Mouse (Mus musculus): ENCODE measurements around the gene Zdhhc25. TPM values are rescaled to one million over a fixed set of nuclear protein-coding genes. Genes with fewer than 3 reads are reported as not detected.

The Zdhhc25 gene
- polyA plus RNA-seq (2012; rRNA removed), result not detected in 2 replicates

DNA sequence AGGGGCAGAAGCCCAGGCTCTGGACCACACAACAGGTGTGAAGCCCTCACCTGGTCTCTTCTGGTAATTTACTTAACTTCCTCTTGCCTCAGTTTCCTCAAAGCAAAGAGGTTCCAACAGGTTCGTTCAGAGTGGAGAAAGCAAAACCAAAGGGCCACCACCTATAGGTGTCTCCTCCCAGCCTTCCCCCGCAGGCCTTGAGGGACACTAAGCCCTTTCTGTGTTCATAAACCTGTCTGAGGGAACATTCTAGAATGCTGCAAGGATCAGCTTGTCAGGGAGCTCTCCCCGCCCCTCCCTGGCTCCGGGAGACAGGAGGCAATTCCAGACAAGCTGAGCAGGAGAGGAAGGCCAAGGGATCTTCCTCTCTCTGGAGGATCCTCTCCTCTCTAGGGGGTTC, at the start of gene Zdhhc25:
Gene Zdhhc25 (plus strand): TSS at position 301 of the 400 bp plus-strand sequence.
- no peak for DNase-seq (ENCODE audit: extremely low spot score in 1 of 2, low spot score in 1 of 2)

DNA sequence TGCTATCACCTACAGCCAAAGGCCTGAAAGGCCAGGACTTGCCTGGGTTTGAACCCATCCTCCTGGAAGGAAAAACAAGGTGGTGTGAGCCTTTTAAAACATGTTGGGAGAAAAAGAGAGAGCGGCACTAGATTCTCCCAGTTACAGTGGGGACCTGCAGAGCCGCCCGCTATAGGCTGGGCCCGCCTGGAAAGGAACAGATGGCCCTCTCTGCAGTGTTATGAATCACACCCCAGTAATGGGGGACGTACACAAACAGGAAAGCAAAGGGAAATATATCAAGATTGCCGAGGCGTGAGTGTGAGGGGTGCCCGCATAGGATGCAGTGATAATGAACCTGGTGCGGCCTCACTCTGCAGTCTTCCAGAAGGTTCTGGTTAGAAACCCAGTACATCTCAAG, 47.2 kb upstream of the Zdhhc25 start:
- peak in 1 of 2 experiments; percentile 26 for DNase-seq (ENCODE audit: extremely low spot score in 1 of 2, low spot score in 1 of 2)

DNA sequence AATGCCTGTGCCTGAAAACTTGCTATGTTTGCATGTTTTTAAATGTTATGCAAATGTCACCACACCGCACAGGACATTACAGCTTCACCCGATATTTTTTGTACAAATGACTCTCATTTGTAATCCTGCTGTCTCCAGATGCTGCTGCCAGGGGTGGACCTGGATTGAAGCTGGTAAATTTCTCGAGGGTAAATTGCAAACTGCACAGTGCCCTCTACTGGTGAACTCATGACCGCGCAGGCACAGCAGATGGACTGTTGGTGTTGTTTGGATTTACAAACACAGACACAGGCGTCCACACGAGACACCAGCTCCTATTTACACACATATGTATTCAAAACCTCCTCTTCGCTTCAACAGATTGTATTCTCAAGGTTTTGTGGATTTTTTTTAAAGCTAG, 44.6 kb upstream of the Zdhhc25 start:
- peak in 1 of 2 experiments; percentile 63 for DNase-seq (ENCODE audit: extremely low spot score in 1 of 2, low spot score in 1 of 2)

DNA sequence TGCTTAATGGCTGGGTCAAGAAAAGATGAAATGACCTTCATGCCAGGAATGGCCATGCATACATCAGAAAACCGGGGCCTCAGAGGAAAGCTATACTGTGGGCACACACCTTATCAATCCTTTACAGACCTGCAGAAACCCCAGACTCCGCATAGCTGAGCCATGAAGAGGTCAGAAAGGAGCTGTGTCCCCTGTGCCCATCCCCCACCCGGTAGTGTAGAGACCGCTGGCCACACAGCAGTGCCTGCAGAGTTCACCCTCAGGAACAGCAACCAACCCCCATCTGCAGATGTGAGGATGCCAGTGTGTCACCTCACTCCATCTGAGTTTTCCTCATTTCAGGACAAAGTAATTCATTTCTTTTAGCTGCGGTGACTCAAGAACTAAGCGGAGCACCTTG, 39.5 kb upstream of the Zdhhc25 start:
- DNase-seq (ENCODE audit: extremely low spot score in 1 of 2, low spot score in 1 of 2), result no peak

DNA sequence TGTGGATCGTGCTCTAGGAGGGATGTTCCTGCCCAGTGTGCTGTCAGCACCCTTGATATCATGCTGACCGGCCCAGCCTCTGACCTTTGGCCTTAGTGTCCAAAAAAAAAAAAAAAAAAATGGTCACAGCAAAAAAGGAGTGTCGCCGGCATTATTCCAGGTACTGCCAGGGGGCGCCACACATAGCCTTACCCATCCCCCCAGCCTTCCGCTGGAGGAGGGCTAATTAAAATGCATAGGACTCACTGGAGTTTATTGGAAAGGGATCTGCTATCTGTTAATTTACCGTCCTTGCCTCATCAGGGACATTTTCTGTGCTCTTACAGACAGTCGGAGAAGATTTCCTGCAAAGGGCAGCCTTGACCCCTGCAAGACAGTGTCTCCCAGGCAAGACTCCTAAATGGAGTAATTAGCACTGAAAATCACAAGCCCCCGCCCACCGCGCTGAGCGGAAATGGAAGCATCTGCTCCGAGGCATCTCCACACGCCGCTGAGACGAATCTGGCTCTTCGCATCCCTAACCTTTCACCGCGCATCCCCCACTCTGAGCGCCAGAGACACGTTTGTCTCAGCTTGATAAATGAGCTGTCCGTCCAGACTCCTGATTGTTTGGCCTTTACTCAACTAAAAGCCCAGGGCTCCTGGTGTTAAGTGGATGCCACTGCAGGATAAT, 38.9 kb upstream of the Zdhhc25 start:
- no peak for DNase-seq (ENCODE audit: extremely low spot score in 1 of 2, low spot score in 1 of 2)

DNA sequence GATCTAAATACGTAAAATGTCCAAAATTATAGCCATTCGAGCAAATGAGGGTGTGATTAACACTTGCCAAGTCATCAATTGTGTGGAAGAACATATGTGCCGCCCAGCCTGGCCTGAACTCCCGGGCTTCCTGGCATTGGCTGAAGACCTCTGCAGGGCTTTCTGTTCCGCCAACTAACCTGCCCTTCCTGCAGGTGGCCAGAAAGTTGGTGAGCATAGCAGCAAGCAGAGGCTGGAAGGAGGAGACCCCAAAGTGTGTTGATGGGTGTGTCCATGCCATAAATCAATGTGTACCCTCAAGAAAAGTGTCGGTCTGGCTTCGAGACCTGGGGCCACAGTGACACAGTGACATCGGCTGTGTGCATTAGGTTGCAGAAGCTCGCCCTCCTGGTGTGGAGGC, 34.8 kb upstream of the Zdhhc25 start:
- no peak for DNase-seq (ENCODE audit: extremely low spot score in 1 of 2, low spot score in 1 of 2)

DNA sequence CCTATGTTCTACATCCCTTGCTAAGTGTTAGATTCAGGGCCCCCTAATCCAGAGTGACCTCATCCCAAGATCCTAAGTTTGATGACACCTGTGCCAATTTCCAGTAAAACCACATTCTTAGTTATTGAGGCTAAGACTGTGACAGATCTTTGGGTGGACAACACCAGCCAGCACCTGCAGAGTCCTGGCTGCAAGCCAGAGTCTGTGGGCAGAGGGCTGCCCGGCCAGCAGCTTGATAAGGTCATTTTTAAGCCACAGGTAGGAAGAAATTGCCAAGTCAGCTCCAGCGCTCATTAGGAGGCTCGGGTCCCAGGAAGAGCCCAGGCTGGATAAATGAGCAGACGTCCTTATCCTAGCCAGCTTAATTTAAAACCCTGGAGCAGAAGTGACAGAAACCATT, 34.3 kb upstream of the Zdhhc25 start:
- no peak for DNase-seq (ENCODE audit: extremely low spot score in 1 of 2, low spot score in 1 of 2)

DNA sequence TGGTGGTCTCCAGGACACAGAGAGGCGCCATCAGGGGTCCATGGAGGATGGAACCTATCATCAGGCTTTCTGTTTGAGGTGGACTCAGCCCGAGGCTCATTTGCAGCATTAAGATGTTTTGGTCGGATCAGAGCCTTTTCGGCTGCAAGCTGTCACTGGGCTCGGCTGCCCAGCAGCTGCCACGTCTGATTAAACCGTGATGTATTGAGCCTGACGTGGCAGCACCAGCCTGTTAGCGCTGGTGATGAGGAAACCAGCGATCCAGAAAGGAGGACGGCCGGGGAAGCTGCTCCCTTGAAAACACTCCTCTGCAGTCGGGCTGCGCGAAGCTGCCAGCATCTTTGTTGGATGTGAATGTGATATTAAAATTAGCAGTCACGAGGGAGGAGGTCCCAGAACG, 29.4 kb upstream of the Zdhhc25 start:
- peak in 1 of 2 experiments; percentile 27 for DNase-seq (ENCODE audit: extremely low spot score in 1 of 2, low spot score in 1 of 2)

DNA sequence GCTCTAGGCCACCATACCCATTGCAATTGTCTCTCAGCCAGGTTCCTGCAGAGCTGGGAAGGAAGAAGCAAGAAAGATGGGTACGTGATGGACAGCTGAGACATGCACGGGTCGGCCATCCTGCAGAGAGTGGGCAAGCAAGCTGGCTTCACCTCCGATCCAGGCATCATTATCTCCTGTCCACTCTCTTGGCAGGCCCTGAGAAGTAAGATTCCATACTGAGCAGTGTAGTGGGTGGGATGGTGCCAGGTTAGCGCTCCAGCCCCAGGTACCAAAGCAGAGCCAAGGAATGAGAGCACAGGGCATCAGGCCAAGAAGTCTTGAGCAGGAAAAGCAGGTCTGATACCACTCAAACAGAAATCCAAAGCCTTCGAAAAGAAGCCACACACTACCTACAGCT, 20.6 kb upstream of the Zdhhc25 start:
- DNase-seq (ENCODE audit: extremely low spot score in 1 of 2, low spot score in 1 of 2), result no peak

DNA sequence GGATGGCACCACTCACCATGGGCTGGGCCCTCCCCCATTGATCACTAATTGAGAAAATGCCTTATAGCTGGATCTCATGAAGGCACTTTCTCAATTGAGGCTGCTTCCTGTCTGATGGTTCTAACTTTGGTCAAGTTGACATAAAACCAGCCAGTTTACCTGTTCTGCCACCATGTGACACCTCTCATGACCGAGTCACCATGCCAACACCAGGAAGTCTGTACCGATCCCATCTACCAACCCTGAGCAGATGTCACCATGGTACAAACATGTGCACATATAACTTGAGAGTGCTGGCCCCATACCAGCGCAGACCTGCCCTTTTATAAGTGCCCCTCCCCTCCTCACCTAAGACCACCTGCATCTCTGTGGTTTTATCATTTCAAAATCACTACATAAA, 2.4 kb downstream of the Zdhhc25 start:
- DNase-seq (ENCODE audit: extremely low spot score in 1 of 2, low spot score in 1 of 2), result no peak

DNA sequence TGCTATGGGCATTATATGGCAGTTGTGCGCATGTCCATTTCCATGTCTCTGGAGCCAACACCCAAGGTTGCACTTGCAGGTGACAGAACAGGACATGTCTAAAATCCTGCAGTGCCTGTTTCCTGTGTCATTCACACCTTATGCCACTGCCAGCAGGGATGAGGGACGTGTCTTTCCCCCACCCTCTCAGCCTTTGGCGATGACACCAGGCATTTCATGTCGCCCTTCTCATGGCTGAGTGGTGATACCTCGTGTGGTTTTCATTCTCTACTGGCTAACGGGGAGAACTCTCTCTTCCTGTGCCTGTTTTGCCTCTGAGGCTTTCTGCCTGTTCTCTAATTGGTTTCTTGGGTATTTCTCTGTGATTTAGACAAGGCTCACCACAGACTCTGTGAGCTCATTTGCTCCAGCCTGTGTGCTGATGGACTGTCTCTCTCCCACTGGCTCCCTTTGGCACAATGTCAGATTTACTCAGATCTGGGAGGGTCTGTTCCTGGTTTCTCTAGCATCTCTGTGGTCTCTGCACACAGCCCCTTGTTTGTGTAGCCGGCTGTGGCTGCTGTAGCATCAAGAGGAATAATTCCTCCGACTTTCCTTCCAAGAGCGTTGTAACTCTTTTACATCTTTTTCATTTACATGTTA, 3.1 kb downstream of the Zdhhc25 start:
- no peak for DNase-seq (ENCODE audit: extremely low spot score in 1 of 2, low spot score in 1 of 2)

DNA sequence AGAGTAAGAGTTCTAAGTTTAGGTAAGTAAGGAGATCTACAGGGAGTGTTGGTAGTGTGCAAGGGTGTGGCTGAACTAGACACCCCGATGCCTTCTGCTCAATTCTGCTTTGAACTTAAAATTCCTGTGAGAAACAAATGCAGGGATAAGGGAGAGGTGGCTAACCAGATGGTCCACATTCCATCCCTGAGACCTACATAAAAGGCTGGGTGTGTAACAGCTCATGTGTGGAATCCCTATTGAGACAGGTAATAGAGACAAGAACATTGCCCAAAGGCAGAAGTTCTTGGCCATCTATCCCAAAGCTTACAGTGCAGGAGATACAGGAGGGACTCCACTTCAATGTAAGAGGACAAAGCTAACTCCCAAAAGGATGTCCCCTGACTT, 3.6 kb downstream of the Zdhhc25 start:
- DNase-seq (ENCODE audit: extremely low spot score in 1 of 2, low spot score in 1 of 2), result no peak

DNA sequence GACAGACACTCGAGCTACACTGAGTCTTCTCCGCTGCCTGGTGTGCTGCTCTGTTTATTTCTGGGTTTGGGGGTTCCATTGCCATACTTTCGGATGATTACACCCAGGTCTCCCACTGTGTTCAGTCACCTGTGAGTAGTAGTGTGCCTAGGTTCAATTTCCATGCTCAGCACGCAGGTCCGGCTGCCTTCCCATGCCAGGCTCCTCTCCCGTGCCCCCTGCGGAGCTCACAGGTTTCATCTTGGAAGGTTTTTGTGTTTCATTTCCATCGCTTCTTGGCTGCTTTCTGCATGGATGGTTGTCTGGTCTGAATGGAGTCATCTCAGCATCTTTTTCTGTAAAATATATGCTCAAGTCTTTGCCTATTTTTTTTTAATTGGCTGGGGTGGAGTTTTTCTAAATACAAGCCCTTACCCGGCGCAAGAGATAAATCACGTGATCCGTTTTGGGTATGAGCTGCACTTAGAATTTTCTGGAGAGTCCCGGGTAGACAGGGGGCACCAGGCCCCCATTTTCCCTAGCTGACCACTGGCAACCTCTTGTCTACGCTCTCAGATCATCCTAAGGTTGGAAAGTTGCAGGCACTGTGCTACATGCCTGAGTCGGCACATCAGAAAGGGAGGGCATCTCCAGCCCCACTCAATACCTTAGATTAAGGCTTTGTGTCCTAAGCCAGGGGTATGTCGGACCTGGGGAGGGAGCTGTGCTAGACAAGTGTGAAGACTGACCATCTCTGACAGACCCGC, 4.7 kb downstream of the Zdhhc25 start:
- no peak for DNase-seq (ENCODE audit: extremely low spot score in 1 of 2, low spot score in 1 of 2)

DNA sequence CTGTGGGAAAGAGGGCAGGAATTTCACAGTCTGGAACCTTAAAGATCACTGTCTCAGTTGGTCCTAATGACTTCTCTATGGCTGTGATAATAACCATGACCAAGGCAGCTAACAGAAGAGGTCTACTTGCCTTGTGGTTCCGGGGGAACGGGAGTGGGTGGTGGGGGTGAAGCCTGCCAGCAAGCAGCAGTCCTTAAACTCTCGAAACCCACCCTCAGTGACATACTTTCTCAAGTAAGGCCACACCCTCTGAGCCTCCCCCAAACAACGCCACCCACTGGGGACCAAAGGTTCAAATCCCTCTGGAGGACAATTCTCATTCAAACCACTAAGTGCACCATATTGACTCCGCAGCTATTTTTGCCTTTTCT, 5.3 kb downstream of the Zdhhc25 start:
- no peak for DNase-seq (ENCODE audit: extremely low spot score in 1 of 2, low spot score in 1 of 2)

DNA sequence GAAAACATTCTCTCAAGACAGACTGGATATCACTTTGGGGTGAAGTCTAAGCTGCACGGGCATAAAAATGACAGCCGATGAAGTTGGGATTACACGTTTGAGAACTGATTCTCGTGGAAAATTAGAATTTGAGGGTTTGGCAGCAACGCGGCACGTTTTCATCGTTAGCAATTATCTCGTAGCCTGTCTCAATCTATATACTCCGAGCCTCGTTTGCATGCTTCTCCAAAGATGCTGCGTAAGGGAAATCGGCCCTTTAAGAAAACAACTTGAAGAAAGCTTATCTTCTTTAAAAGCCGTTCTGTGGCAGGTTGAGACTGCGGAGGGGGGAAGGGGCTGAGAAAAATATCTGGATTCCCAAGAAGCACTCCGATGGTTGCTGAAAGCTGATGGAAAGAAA, 17.0 kb downstream of the Zdhhc25 start:
- DNase-seq (ENCODE audit: extremely low spot score in 1 of 2, low spot score in 1 of 2), result no peak

DNA sequence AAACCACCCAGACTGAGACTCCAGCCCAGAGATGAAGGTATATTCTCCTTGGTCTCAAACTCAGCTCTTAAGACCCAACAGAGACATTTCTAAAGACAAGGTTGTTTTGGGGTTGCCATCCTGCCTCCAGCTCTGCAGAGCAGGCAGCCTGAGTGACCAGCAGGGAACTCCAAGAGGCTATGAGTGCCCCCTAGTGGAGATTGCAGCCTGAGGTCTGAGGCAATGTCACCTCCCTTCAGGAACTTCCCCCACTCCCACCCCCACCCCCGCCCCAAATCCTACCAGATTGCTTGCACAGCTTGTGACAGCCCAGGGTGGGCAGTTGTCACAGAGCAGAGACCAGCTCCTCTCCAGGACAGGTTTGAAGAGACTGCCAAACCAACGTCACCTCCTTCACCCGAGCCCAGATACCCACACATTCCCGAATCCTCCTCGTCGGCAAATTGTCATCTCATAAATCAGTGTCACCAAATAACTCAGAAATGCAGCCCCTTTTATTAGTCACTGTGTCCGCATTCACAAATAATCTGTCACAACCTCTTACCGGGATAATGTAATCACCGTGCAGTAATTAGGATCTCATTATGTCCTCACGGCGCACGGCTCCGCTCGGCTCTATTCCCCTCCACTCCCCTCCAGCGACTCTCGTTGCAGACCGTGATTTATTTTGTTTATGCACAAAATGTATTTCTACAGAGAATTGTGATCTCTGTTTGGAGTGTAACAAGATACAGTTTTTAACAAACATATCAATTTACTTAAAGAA, 18.1 kb downstream of the Zdhhc25 start:
- peak in 1 of 2 experiments; percentile 66 for DNase-seq (ENCODE audit: extremely low spot score in 1 of 2, low spot score in 1 of 2)

DNA sequence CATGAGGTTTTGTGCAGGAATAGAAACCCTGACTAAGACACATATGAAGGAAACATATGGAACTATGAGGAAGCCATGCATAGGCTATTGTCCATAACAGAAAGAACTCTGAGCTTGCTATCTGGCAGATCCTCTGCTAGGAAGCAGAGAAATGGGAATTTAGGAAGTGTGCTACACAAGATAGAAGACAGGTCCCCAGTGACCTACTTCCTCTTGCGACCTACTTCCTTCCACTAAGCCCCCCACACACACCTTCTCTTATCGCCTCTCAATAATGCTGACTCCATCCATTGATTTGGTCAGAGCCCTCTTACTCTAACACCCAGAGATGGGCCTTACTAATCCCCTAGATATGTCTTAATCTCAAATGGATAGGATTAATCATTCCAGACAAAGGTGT, 19.9 kb downstream of the Zdhhc25 start:
- no peak for DNase-seq (ENCODE audit: extremely low spot score in 1 of 2, low spot score in 1 of 2)

DNA sequence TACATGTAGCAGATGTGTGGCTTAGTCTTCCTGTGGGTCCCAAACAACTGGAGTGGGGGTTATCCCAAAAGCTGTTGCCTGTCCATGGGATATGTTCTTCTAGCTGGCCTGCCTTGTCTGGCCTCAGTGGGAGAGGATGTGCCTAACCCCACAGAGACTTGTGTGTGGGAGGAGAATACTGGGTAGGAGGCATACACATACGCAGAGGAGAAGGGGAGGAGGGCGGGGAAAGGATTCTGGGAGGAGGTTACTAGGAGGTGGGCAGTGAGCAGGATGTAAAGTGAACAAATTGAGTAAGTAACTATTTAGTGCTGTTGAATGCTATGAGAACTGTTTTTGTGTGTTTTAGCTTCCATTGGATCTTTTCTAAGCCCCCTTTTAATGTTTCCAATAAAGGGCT, 23.8 kb downstream of the Zdhhc25 start:
- no peak for DNase-seq (ENCODE audit: extremely low spot score in 1 of 2, low spot score in 1 of 2)

DNA sequence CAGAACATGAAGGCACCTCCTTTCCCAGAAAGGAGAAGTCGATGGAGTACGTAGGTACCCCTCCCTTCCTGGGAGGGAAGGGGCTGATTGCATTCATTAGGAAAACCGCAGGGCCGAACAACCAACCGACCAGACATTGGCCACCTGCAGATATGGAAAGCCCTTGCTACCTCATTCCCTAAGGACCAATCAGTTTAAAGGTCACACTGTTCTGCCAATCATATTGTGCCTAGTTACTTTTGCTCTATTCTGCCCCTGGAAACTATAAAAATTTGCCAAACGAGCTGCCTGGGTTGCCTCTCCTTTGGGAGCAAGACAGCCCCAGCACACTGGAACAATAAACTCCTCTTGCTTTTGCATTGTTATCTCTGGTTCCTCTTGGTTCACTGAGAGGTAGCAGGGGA, 24.8 kb downstream of the Zdhhc25 start:
- DNase-seq (ENCODE audit: extremely low spot score in 1 of 2, low spot score in 1 of 2), result no peak

DNA sequence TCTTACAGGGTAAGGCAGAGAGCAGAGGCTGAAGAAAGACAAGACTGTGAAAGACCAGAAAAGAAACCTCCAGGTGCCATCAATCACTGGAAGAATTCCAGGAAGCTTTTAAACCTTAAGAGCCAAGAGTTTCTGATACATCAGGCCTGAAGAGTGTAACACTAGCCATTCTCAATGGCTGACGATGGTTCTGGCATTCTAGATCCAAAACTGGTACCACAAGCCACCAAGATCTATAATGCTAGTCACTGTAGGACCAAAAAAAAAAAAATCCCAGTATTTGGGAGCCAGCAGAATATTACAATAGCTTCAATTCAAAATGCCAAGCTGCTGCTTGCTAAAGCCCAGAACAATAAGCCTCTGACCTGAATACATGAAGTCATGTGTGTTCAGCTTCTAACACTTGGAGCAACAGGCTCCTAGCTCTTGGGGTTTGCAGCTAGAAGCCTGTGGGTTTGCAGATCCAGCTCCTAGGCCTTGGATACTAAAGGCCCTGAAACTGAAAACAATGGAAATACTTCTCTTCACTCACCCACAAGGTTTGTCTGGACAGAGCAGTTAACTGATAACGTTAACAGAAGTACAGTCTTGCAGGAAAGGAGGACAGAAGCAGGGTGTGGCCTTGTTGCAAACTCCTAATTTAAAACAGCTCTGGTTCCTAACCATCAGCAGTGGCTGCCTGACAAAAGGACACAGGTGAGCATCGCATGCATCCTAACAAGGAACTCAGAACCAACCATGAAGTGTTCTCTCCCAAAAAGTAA, 25.4 kb downstream of the Zdhhc25 start:
- no peak for DNase-seq (ENCODE audit: extremely low spot score in 1 of 2, low spot score in 1 of 2)

All from frontal cortex, adult 2 months (tissue).